Mouse (Mus musculus) brain, embryonic 14.5 days (tissue): ENCODE measurements around the gene Hormad1.

Experiments used
- CTCF ChIP-seq: fragments of 200-500 bp; IDR thresholded peaks from 2 replicates; pipeline ENCODE4 v1.5.1; 2012; ENCODE audit warnings: inconsistent platforms, mild to moderate bottlenecking, moderate library complexity, borderline replicate concordance; ENCODE audit not compliant: insufficient read depth, insufficient read length; ENCODE audit errors: extremely low read depth
- POLR2A ChIP-seq: fragments of 200-500 bp; IDR thresholded peaks from 2 replicates; pipeline ENCODE4 v1.6.1; 2012; ENCODE audit warnings: mild to moderate bottlenecking, inconsistent platforms, borderline replicate concordance; ENCODE audit not compliant: poor library complexity, insufficient read depth, insufficient read length, severe bottlenecking; ENCODE audit errors: extremely low read depth

DNA sequence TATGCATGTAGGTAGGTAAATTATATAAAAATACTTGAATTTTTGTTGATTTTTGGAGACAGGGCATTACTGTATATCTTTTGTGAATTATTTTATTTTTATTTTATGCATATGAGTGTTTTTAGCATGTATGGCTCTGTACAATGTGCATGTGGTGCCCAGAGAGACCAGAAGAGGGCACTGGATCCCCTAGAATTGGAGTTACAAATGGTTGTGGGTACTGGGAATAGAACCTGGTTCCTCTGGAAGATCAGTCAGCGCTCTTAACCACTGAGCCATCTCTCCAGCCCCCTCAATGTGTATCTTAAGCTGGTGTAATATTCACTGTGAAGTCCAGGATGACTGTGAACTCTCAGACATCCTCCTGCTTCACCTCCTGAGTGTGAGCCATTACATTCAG, 24.6 kb upstream of the Hormad1 start:
- TF ChIP-seq CTCF (no peak), POLR2A (no peak)
